Mouse (Mus musculus): ENCODE data around the gene Slc7a7. TPM values are rescaled to one million over a fixed set of nuclear protein-coding genes. Genes with fewer than 3 reads are reported as not detected.

The Slc7a7 gene
- total RNA-seq, 2 experiments from 2014 or later = 0.56 to 2.0 TPM

DNA sequence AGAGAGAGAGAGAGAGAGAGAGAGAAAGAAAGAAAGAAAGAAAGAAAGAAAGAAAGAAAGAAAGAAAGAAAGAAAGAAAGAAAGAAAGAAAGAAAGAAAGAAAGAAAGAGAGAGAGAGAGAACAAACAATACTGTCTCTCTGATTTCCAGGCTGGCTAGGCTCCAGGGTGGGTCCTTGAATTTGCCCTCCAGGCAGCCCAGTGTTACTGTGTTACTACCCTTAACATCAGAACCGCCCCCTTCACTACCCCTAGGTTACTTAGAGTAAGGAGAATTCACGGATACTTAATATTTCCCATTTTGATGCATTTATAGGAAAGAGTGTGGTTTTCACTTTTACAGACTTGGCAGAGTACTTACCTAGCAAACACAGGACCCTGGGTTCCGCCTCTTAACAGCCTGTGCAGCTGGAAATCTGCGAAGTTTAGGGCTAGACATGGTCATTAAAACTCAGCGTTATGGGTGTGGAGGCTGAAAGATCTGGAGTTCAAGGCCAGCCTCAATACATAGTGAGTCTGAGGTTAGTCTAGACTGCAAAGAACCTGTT, 1.3 kb downstream of the Slc7a7 start:
- TF ChIP-seq CTCF (IDR thresholded peaks at IDR 0.05) = no peak
- no peak for DNase-seq
- H3K4me3 ChIP-seq = no peak overlapping the region
- no peak overlapping the region for H3K27ac ChIP-seq
- intact Hi-C loops (cut with DNase I) = no loop called here

DNA sequence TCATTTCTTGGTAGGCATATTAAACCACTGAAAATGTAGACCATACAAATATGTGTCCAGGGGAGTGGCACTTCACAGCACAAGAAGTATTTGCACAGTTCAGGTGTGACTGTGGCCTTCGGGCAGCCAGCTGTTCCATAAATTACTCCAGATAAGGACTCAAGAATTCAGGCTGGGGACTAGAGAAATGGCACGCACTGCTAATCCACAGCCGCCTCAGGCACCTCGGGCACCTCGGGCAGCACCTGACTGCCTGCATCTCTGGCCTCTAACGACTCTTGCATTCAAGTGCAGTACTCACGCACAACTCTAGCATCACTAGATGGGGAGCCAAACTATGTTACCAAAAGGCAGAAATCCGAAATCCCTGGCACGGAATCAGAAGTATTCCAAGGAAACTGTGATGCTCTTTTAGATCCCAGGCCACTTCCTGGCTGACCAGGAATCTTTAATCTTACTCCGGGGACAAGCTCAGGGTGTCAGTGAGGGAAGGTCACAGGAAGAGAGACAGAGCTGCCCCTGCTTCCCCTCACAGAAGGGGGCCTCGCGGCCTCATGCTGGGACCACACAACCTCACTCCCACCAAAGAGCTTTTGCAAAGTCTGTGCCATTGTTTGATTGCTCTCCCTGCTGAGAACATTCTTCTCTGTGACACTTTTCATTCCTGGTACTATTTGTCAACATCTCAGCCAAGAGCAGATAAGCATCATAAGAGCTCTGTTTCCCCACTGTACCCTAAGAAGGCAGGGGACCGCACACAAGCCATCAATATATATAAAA, 2.1 kb downstream of the Slc7a7 start:
- H3K27ac ChIP-seq = no peak overlapping the region
- intact Hi-C loops (cut with DNase I) = no loop called here
- no peak for TF ChIP-seq CTCF (IDR thresholded peaks at IDR 0.05)

GRCm38 (mm10) chr14:54413877-54414700, 3.5 kb downstream of the Slc7a7 start:
- DNase-seq = peak; percentile 60
- Histone ChIP-seq H3K4me3 (peak overlapping the region; percentile 70), H3K27ac (peak overlapping the region; percentile 78)
- no peak for TF ChIP-seq CTCF (IDR thresholded peaks at IDR 0.05)
- intact Hi-C loops (cut with DNase I) = loop anchor here (2.0 to 5.0 kb wide), 4 partner anchors 33 to 175 kb away; partner anchors contain the start of genes Abhd4 and Dad1

More for the DNA sequence above, 2.1 kb downstream of the Slc7a7 start:
- DNase-seq = no peak
- no peak overlapping the region for H3K4me3 ChIP-seq

GRCm38 (mm10) chr14:54412629-54413170, 4.9 kb downstream of the Slc7a7 start:
- DNase-seq = peak; percentile 42
- Histone ChIP-seq H3K27ac (peak overlapping the region; percentile 78), H3K4me3 (peak overlapping the region; percentile 70)
- TF ChIP-seq CTCF (IDR thresholded peaks at IDR 0.05) = peak; percentile 89
- intact Hi-C loops (cut with DNase I) = loop anchor here (2.0 to 5.0 kb wide), 4 partner anchors 35 to 174 kb away; partner anchors contain the start of genes Abhd4 and Dad1

- Histone ChIP-seq H3K27ac (no peak overlapping the region), H3K4me3 (no peak overlapping the region)
- intact Hi-C loops (cut with DNase I) = loop anchor here (2.0 to 5.0 kb wide), 4 partner anchors 35 to 173 kb away; partner anchors contain the start of genes Abhd4 and Dad1
- no peak for TF ChIP-seq CTCF (IDR thresholded peaks at IDR 0.05)
- DNase-seq = no peak
Observed at GRCm38 (mm10) chr14:54412000-54412576, 5.5 kb downstream of the Slc7a7 start.

GRCm38 (mm10) chr14:54409980-54410810, 7.4 kb downstream of the Slc7a7 start:
- TF ChIP-seq CTCF (IDR thresholded peaks at IDR 0.05) = no peak
- Histone ChIP-seq H3K27ac (peak overlapping the region; percentile 80), H3K4me3 (peak overlapping the region; percentile 55)
- peak; percentile 51 for DNase-seq
- intact Hi-C loops (cut with DNase I) = loop anchor here (5.0 kb wide), 3 partner anchors 33 to 158 kb away; partner anchors contain the start of genes Abhd4 and Dad1

- intact Hi-C loops (cut with DNase I) = no loop called here
- DNase-seq = no peak
- H3K4me3 ChIP-seq = peak overlapping the region; percentile 55
- peak overlapping the region; percentile 80 for H3K27ac ChIP-seq
- TF ChIP-seq CTCF (IDR thresholded peaks at IDR 0.05) = no peak
Observed at GRCm38 (mm10) chr14:54409057-54409645, 8.4 kb downstream of the Slc7a7 start.

- DNase-seq = no peak
- Histone ChIP-seq H3K4me3 (peak overlapping the region; percentile 55), H3K27ac (peak overlapping the region; percentile 80; the same call in 1 of the 2 replicates)
- intact Hi-C loops (cut with DNase I) = no loop called here
- TF ChIP-seq CTCF (IDR thresholded peaks at IDR 0.05) = peak; percentile 10; the same call in 1 of the 2 replicates
Observed at GRCm38 (mm10) chr14:54408336-54409056, 9.1 kb downstream of the Slc7a7 start.

GRCm38 (mm10) chr14:54401723-54402122, 15.9 kb downstream of the Slc7a7 start:
- no peak for DNase-seq
- Histone ChIP-seq H3K4me3 (no peak overlapping the region), H3K27ac (no peak overlapping the region)
- intact Hi-C loops (cut with DNase I) = no loop called here
- no peak for TF ChIP-seq CTCF (IDR thresholded peaks at IDR 0.05)

GRCm38 (mm10) chr14:54398921-54399382, 18.6 kb downstream of the Slc7a7 start:
- DNase-seq = no peak
- TF ChIP-seq CTCF (IDR thresholded peaks at IDR 0.05) = no peak
- Histone ChIP-seq H3K4me3 (no peak overlapping the region), H3K27ac (peak overlapping the region; percentile 35)
- intact Hi-C loops (cut with DNase I) = no loop called here

Measured in gastrocnemius, adult 2 months (tissue).